9 mouse cellular contexts compared by ENCODE assay signal in genomic region chr11:88394341-88395075, GRCm38 (mm10).
A peak's percentile ranks its signal among the peaks of the same experiment; 100 is the strongest.
DNase-seq lines count a peak whose midpoint lies in the region; ATAC-seq lines count a peak whose summit lies in the region.
"Had no signal": no experiment of that assay in that cellular context is flagged by ENCODE, and none has a peak within 500 bp of the region (broad histone marks: within the 10 kb centered on the region; RNA-seq: fewer than 3 reads in every experiment).

No protein-coding gene starts in this region.

- peaks cover 8% of the 10 kb centered on the region; the same call in 1 of the 2 replicates for H3K36me3 ChIP-seq in limb, embryonic 15.5 days

- ATAC-seq in limb, embryonic 15.5 days (ENCODE audit: insufficient number of reproducible peaks, low FRiP score, low TSS enrichment, low read depth): no peak
- no peak for ATAC-seq in megakaryocyte progenitor cell, adult 5-6 weeks (replicated peaks; ENCODE audit: poor library complexity)

- no peaks in the 10 kb centered on the region for H3K9me3 ChIP-seq in limb, embryonic 15.5 days

- DNase-seq in heart, adult 11 months: peak; percentile 88
- no peak for DNase-seq in heart, postnatal 36 days
- peak; percentile 11 for DNase-seq in urinary bladder, postnatal 25 days (ENCODE audit: low spot score)
- DNase-seq in urinary bladder, adult 2 months (ENCODE audit: low spot score): no peak
- DNase-seq in layer of hippocampus, adult 11-12 months (ENCODE audit: low spot score): no peak
- DNase-seq in layer of hippocampus, postnatal 14 days (ENCODE audit: low spot score in 2 of 2): no peak
- DNase-seq: thymus, adult 2 months had no signal

- peak overlapping the region; percentile 27; the same call in 1 of the 2 replicates for H3K27ac ChIP-seq in limb, embryonic 15.5 days

- no peak overlapping the region for H3K4me3 ChIP-seq in limb, embryonic 15.5 days

- H3K4me1 ChIP-seq in limb, embryonic 15.5 days: peaks cover 21% of the 10 kb centered on the region

- no peaks in the 10 kb centered on the region for H3K27me3 ChIP-seq in limb, embryonic 15.5 days

- intact Hi-C loops in heart, postnatal 36 days (cut with DNase I): no loop called here

- no peak overlapping the region for H3K4me2 ChIP-seq in limb, embryonic 15.5 days

- WGBS in limb, embryonic 15.5 days: 60% methylated on average over 19 of the region's 19 CpGs

- H3K9ac ChIP-seq in limb, embryonic 15.5 days: no peak overlapping the region

Comparison
In these comparisons a context has a peak if more than half of its experiments do, and no peak if none do; other contexts are left out.
1. DNase-seq: peak in heart, adult 11 months (single experiment) and urinary bladder, postnatal 25 days (single experiment); none in heart, postnatal 36 days (0 of 2), urinary bladder, adult 2 months (single experiment), layer of hippocampus, adult 11-12 months (single experiment) and layer of hippocampus, postnatal 14 days (0 of 2).